Mouse (Mus musculus): ENCODE data around the gene Olfr325. TPM values are rescaled to one million over a fixed set of nuclear protein-coding genes. Genes with fewer than 3 reads are reported as not detected.

Gene Olfr325
- polyA plus RNA-seq, 1 experiment = not detected

DNA sequence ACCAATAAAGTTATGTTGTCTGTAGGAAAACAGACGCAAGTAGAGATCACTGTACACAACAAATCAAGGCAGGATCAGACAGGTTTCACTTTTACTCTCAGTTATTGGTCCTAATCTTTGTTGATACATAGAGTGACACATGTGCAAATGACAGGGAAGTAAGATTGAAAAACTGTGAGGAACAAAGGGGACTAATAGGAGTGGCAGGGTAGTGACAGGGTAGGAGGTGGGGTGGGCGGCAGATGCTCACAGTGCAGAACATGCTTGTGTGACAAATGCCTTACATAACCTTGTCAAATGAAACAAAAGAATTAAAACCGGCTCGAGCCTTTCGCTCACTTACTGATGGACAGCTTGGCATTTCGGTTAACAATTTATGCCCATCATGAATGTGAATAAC is 41.3 kb downstream of the Olfr325 start:
- Histone ChIP-seq H3K4me1 (ENCODE audit: control insufficient read depth, insufficient read depth, low read length) (no peaks in the 10 kb centered on the region), H3K4me3 (ENCODE audit: insufficient read depth, low read length) (no peak overlapping the region), H3K27ac (ENCODE audit: insufficient read depth, low read depth, low read length) (no peak overlapping the region)
- TF ChIP-seq CTCF (IDR thresholded peaks at IDR 0.05; ENCODE audit: low read depth, low read length) (no peak), POLR2A (IDR thresholded peaks at IDR 0.05; ENCODE audit: borderline replicate concordance, low read depth, low read length) (no peak)

DNA sequence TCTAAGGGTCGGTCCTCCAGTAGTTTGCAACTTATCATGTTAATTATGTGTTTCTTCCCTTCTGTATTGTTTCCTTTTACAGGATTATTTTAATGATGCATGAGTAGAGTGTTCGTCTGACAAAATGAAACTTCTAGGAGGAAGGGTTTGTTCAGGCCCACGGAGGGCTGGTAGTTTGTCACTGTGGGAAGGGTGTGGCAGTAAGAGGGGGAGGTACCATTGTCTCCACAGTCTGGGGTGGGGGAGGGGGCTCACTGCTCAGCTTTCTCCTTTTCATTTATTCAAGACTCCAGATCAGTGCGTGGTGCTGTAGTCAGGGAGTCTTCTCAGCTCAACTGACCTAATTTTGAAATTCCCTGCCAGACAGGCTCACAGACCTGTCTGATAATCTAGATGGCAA is 48.6 kb downstream of the Olfr325 start:
- Histone ChIP-seq H3K4me1 (ENCODE audit: control insufficient read depth, insufficient read depth, low read length) (no peaks in the 10 kb centered on the region), H3K27ac (ENCODE audit: insufficient read depth, low read depth, low read length) (no peak overlapping the region), H3K4me3 (ENCODE audit: insufficient read depth, low read length) (no peak overlapping the region)
- TF ChIP-seq CTCF (IDR thresholded peaks at IDR 0.05; ENCODE audit: low read depth, low read length) (no peak), POLR2A (IDR thresholded peaks at IDR 0.05; ENCODE audit: borderline replicate concordance, low read depth, low read length) (no peak)

DNA sequence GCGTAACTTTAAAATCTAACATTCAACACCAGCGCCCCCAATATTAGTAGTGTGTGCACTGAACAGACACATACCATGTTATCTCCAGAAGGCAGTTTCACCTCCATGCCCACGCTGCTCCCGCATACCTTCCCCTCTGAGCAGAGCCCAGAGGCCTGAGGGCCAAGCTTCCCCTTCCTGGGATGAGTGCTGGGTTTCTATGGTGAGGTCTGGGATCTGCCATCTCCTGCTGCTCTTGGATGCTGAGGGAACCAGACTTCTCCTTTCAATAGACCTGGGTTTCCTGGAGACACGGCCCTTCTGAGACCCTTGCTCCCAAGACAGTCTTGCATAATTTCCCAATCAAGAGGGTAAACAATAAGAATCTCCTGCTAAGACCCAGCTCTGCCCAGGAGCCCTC is 52.9 kb downstream of the Olfr325 start, which contains the start of gene Olfr323:
Olfr323 (minus strand) TSS at position 101 of the 400 bp plus-strand sequence.
- Histone ChIP-seq H3K4me1 (ENCODE audit: control insufficient read depth, insufficient read depth, low read length) (no peaks in the 10 kb centered on the region), H3K27ac (ENCODE audit: insufficient read depth, low read depth, low read length) (no peak within 1 kb of the TSS), H3K4me3 (ENCODE audit: insufficient read depth, low read length) (no peak within 1 kb of the TSS)
- TF ChIP-seq CTCF (IDR thresholded peaks at IDR 0.05; ENCODE audit: low read depth, low read length) (no peak), POLR2A (IDR thresholded peaks at IDR 0.05; ENCODE audit: borderline replicate concordance, low read depth, low read length) (no peak)

Other genes starting within 250 kb of the Olfr325 start
- 14.2 TPM in 2 replicates for gene Zfp672, start 247.4 kb upstream of the Olfr325 start, polyA plus RNA-seq (2012; ENCODE audit: insufficient read depth, insufficient read length, missing spikeins)
- gene Sh3bp5l, start 247.0 kb upstream of the Olfr325 start, polyA plus RNA-seq (2012; ENCODE audit: insufficient read depth, insufficient read length, missing spikeins) = 17.3 and 19.2 TPM in 2 replicates
- not detected in 2 replicates for gene Lypd8, start 198.7 kb upstream of the Olfr325 start, polyA plus RNA-seq (2012; ENCODE audit: insufficient read depth, insufficient read length, missing spikeins)
- gene 1810065E05Rik, start 156.6 kb upstream of the Olfr325 start, polyA plus RNA-seq (2012; ENCODE audit: insufficient read depth, insufficient read length, missing spikeins) = not detected in 2 replicates
- not detected in 2 replicates for gene Gm12253, start 145.2 kb upstream of the Olfr325 start, polyA plus RNA-seq (2012; ENCODE audit: insufficient read depth, insufficient read length, missing spikeins)
- gene Lypd9, start 124.8 kb upstream of the Olfr325 start, polyA plus RNA-seq (2012; ENCODE audit: insufficient read depth, insufficient read length, missing spikeins) = not detected in 2 replicates
- not detected in 2 replicates for gene Olfr30, start 115.5 kb upstream of the Olfr325 start, polyA plus RNA-seq (2012; ENCODE audit: insufficient read depth, insufficient read length, missing spikeins)
- not detected in 2 replicates for gene Olfr332, start 85.2 kb upstream of the Olfr325 start, polyA plus RNA-seq (2012; ENCODE audit: insufficient read depth, insufficient read length, missing spikeins)
- gene Olfr331, start 75.2 kb upstream of the Olfr325 start, polyA plus RNA-seq (2012; ENCODE audit: insufficient read depth, insufficient read length, missing spikeins) = not detected in 2 replicates
- not detected in 2 replicates for gene Olfr330, start 42.9 kb upstream of the Olfr325 start, polyA plus RNA-seq (2012; ENCODE audit: insufficient read depth, insufficient read length, missing spikeins)
- not detected in 2 replicates for gene Olfr329-ps, start 31.3 kb upstream of the Olfr325 start, polyA plus RNA-seq (2012; ENCODE audit: insufficient read depth, insufficient read length, missing spikeins)
- not detected in 2 replicates for gene Olfr328, start 22.1 kb upstream of the Olfr325 start, polyA plus RNA-seq (2012; ENCODE audit: insufficient read depth, insufficient read length, missing spikeins)
- not detected in 2 replicates for gene Olfr224, start 7.2 kb upstream of the Olfr325 start, polyA plus RNA-seq (2012; ENCODE audit: insufficient read depth, insufficient read length, missing spikeins)
- gene Olfr324, start 17.4 kb downstream of the Olfr325 start, polyA plus RNA-seq (2012; ENCODE audit: insufficient read depth, insufficient read length, missing spikeins) = not detected in 2 replicates
- not detected in 2 replicates for gene 2210407C18Rik, start 38.3 kb downstream of the Olfr325 start, polyA plus RNA-seq (2012; ENCODE audit: insufficient read depth, insufficient read length, missing spikeins)
- gene Olfr323, start 52.8 kb downstream of the Olfr325 start, polyA plus RNA-seq (2012; ENCODE audit: insufficient read depth, insufficient read length, missing spikeins) = not detected in 2 replicates
- gene Trim58, start 62.7 kb downstream of the Olfr325 start, polyA plus RNA-seq (2012; ENCODE audit: insufficient read depth, insufficient read length, missing spikeins) = not detected in 2 replicates
- gene Olfr322, start 81.1 kb downstream of the Olfr325 start, polyA plus RNA-seq (2012; ENCODE audit: insufficient read depth, insufficient read length, missing spikeins) = not detected in 2 replicates
- not detected in 2 replicates for gene Olfr320, start 103.4 kb downstream of the Olfr325 start, polyA plus RNA-seq (2012; ENCODE audit: insufficient read depth, insufficient read length, missing spikeins)
- gene Olfr319, start 121.4 kb downstream of the Olfr325 start, polyA plus RNA-seq (2012; ENCODE audit: insufficient read depth, insufficient read length, missing spikeins) = not detected in 2 replicates
- not detected in 2 replicates for gene Olfr318, start 146.3 kb downstream of the Olfr325 start, polyA plus RNA-seq (2012; ENCODE audit: insufficient read depth, insufficient read length, missing spikeins)
- gene Olfr317, start 161.5 kb downstream of the Olfr325 start, polyA plus RNA-seq (2012; ENCODE audit: insufficient read depth, insufficient read length, missing spikeins) = not detected in 2 replicates
- not detected in 2 replicates for gene Olfr316, start 175.0 kb downstream of the Olfr325 start, polyA plus RNA-seq (2012; ENCODE audit: insufficient read depth, insufficient read length, missing spikeins)
- gene Olfr315, start 195.5 kb downstream of the Olfr325 start, polyA plus RNA-seq (2012; ENCODE audit: insufficient read depth, insufficient read length, missing spikeins) = not detected in 2 replicates
- not detected in 2 replicates for gene Olfr314, start 205.2 kb downstream of the Olfr325 start, polyA plus RNA-seq (2012; ENCODE audit: insufficient read depth, insufficient read length, missing spikeins)
- not detected in 2 replicates for gene Fam183b, start 224.2 kb downstream of the Olfr325 start, polyA plus RNA-seq (2012; ENCODE audit: insufficient read depth, insufficient read length, missing spikeins)
- gene Olfr313, start 237.3 kb downstream of the Olfr325 start, polyA plus RNA-seq (2012; ENCODE audit: insufficient read depth, insufficient read length, missing spikeins) = not detected in 2 replicates